Mouse (Mus musculus) thymus, adult 2 months (tissue): ENCODE results near the gene Gm28308.

Experiments
- CTCF ChIP-seq: fragments of 200-500 bp; IDR thresholded peaks from 2 replicates; pipeline ENCODE4 v1.5.1; 2012; ENCODE audit warnings: mild to moderate bottlenecking, control low read depth, low read length, moderate library complexity, borderline replicate concordance; ENCODE audit not compliant: control insufficient read depth, poor library complexity, insufficient read depth; ENCODE audit errors: extremely low read depth
- POLR2A ChIP-seq: fragments of 200-500 bp; IDR thresholded peaks from 2 replicates; pipeline ENCODE4 v1.6.1; 2012; ENCODE audit warnings: mild to moderate bottlenecking, low read length, control low read depth, moderate library complexity; ENCODE audit not compliant: control insufficient read depth, poor library complexity, insufficient read depth; ENCODE audit errors: extremely low read depth

DNA sequence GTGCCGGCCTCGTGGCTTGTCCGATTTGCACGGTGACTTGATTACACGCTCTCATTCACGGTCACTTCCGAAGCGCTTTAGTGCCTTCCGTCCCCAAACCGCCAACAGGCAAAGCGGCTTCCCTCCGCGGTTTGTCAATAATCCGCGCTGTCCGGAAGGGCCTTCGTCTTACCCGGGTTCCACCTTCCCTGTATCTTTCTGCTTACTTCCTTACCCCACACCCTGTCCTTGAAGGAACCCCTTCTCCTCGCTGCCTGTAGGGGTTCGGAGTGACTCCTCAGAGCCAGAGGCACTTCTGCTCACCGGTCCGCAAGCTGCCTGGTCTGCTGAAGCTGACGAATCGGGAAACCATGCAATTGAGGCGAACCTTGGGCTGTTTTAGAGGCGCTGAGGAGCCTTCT is 33.3 kb upstream of the Gm28308 start:
- TF ChIP-seq POLR2A (no peak), CTCF (no peak)
